Mouse (Mus musculus) adrenal gland, postnatal 10 days (tissue): ENCODE measurements around the gene Slitrk5. TPM values are rescaled to one million over a fixed set of nuclear protein-coding genes. Genes with fewer than 3 reads are reported as not detected.
"Not testable (repeated sequence)": the region's sequence is repeated elsewhere in the genome, so short reads cannot be mapped to it uniquely, and the experiment has no call there.

Experiments used
- DNase-seq: peaks from one replicate; pipeline ENCODE4 v3.0.0; 2021; ENCODE audit warnings: mixed read lengths
- long read RNA-seq, 2 experiments: library from polyadenylated mRNA; stranded (forward); transcript quantifications; one replicate each; pipeline ENCODE4 v2.0.0; 2021
- total RNA-seq, 2 experiments: library from RNA; stranded (reverse); gene quantifications; 2 replicates each; pipeline ENCODE4 v1.2.3; 2021

Gene Slitrk5
- under 1 TPM; 0.45 to 0.58 TPM for total RNA-seq
- long read RNA-seq, experiment 1, result 0 reads
- long read RNA-seq, experiment 2, result 0 reads

GRCm38 (mm10) chr14:111674664-111675147 lies at the start of gene Slitrk5:
Slitrk5 (plus strand) TSS chr14:111675097.
- peak; percentile 92 for DNase-seq

DNA sequence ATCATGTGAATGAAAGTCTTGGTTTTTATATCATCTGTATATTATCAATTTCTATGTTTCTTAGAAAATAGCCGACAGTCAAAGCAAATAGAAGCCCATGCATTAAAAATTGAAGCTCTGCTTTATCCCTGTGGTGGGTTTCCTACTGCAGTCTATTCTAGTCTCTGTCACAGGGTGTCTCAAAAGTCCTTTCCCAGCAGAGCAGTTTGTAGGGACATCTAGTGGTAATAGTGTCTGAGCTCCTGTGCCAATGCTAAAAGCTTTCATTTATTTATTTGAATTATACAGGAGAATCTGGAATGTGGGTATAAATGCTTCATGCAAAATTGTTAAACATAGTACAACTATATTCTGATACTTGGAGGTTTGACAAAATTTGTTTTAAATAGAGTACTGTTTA lies 2.0 kb upstream of the Slitrk5 start:
- DNase-seq, result no peak

DNA sequence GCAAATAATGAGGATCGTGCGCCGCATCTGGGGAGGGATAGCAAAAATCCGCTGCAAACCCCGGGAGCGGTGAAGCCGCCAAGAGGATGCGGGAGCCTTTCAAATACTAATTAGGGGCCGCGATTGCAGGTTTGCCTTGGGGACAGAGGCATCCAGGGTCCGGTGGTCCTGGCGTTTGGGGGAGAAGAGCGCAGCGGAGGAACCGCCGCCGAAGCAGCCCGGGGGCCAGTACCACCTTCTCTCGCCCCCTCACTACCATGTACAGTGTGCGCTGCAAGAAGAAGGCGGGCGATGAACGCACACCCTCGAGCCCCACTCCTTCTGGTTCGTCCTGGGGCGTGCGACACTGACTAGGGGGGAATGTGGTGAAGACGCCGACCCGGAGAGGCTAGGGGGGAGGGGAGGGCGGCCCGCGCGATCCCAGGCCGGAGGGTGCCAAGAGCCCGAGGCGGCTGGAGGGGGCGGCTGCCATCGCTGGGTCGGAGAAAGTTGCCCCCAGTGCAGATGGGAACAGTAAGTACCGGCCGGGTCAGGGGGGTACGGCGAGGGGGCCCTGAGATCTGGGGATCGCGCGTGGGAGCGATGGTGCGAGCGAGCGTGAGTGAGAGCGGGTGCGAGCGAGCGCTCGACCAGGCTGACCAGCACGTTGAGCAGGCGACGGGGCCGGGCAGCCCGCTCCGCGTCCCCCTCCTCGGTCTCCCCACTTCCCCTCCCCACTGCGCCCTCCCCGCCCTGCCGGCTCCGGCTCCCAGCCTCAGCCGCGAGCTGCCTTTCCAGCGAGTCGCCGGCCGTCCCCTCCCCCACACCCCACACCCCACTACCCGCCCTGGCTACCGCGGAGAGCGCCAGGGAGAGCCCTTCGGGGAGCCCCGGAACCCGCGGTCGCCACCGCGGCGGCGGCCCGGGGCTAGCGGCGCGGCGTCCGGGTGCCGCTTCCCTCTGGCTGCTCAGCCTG lies 591 bp downstream of the Slitrk5 start:
- DNase-seq, result peak; percentile 39

DNA sequence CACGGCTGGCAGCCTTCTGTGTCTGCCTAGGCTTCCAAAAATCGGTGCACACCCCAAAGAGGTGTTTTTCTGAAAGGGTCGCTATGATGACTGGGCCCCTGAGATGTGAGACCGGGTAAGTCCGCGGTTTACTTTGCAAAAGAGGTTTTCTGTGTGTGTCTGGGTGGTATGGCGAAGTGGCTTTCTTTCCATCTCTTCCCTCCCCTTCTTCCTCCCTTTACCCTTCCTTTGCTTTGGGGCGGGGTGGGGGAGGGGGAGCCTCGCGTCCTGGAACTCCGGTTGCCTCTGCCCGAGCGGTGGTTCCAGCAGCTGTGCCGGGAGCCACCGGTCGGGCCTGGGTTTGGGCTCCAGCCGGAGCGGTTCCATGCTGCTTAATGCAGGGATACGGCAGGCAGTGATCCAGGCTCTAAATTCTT lies 1.3 kb downstream of the Slitrk5 start:
- peak; percentile 29 for DNase-seq

- no peak for DNase-seq
Observed at GRCm38 (mm10) chr14:111676851-111677291, 2.0 kb downstream of the Slitrk5 start.

DNA sequence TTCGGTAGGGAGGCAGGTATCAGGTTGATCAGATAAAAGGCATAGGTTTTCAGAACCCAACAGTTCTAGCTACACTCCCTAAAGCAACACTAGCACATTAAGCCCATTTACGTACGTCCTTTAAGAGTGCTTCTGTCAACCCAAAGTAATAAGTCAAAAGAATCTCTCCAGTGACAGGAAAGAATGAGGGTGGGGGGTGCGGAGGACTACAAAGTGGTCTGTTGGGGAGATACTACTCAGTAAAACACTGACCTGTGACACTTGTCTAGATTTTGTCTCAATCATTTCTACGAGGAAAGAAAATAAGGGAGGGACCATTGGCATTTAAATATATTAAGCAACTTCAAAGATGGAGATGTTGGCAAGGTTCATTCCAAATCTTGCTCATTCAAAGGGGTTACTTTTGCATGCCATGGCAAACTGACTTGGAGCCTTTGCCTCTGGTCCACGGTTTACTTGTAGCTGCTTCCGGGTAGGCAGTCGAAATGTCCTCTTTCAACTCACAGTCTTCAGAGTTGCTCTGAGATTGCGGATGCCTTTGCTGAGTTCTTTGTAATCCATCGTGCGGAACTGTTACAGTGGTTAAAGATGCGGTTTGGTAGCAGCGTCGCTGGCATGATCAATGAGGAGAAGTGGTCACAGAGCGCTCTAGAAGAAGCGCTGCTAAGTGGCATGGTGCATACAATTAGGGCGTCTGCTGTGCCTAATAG lies 2.6 kb downstream of the Slitrk5 start:
- DNase-seq, result no peak

- no peak for DNase-seq
Observed at GRCm38 (mm10) chr14:111680271-111680670, 5.4 kb downstream of the Slitrk5 start.

- no peak for DNase-seq
Observed at GRCm38 (mm10) chr14:111681092-111681708, 6.3 kb downstream of the Slitrk5 start.

GRCm38 (mm10) chr14:111681773-111682172 lies 6.9 kb downstream of the Slitrk5 start:
- no peak for DNase-seq

DNA sequence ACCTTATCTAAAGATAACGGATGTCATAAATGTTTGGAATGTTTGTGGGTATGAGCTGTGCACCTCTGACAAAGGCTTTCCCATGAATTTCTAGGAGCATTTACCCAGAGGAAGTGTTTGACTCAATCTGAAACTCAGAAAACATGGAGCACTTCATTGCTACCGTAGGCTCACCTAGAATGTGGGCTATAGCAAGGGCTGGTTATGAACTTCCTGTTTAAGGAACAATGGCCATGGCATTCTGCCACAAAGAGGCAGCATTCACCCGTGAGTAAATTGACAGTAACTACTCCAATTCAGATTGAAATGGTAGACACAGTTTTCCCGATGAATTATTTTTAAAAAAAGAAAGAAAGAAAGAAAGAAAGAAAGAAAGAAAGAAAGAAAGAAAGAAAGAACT lies 8.6 kb downstream of the Slitrk5 start:
- DNase-seq, result no peak

- DNase-seq, result not testable (repeated sequence)
Observed at GRCm38 (mm10) chr14:111690139-111690538, 15.2 kb downstream of the Slitrk5 start.

GRCm38 (mm10) chr14:111729833-111730232 lies 54.9 kb downstream of the Slitrk5 start:
- DNase-seq, result no peak
